Mouse (Mus musculus) cerebellum, adult (tissue): Measurements from ENCODE around the gene Ptprt.

Experiments
- ATAC-seq: cut with Nextera tagmentation; 2 replicates; pipeline ENCODE4 v1.9.2; 2017; ENCODE audit warnings: mild to moderate bottlenecking, moderate library complexity, mixed read lengths; ENCODE audit not compliant: insufficient number of reproducible peaks, low FRiP score, low TSS enrichment

Ptprt gene

DNA sequence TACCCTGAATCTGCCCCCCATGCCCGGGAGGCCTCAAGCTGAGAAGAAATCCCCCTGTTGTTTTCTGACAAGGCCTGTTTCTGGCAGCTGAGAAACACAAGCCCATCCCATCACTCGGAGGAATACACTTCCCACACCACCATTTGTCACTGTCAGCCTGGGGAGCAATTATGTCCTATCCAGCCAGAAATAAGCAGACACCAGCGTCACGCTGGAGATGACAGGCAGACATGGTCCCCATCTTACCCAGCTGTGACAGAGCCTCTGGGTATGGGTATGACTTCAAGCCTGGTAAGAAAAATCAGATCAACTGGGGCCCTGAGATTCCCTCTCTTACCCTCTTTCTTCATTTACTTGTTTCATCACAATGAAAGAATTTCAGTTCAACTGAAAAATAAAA is 625.3 kb downstream of the Ptprt start:
- no peak for ATAC-seq

DNA sequence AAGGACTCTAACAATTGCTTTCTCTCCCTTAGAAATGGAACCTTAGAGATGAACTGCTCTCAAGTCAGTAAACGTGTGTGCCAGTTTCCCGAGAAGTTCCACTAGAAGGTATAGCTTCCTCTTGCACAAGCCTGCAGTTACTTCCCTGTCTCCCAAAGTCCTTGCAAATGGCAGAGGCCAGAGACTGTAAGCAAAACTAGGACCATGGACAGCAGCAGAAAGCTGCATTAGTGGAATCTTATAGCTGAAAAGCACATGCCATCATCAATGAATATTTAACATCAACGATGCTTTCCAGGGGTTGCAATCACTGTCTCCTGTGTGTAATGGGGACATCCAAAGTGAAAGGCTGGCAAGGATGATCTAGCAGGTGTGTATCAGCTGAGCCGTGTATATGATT is 629.3 kb downstream of the Ptprt start:
- no peak for ATAC-seq

DNA sequence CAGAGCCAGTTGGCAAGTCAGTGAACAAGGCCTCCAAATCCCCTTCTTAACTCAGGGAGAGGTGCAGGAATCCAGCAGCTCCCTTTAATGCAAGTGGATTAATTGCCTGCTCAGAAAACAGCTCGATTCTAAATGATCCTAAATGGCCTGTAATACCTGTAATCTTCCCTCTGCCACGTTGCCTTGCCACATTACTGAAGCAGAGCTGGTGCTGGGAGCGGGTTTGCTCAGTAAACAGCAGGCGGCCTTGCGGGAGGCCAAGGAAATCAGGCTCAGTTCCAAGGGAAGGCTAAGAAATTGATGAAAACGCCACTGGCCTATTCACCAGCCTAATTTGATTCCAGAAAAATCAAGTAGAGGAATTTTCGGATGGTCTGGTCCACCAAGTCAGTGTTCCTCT is 659.9 kb downstream of the Ptprt start:
- ATAC-seq: peak; percentile 64

DNA sequence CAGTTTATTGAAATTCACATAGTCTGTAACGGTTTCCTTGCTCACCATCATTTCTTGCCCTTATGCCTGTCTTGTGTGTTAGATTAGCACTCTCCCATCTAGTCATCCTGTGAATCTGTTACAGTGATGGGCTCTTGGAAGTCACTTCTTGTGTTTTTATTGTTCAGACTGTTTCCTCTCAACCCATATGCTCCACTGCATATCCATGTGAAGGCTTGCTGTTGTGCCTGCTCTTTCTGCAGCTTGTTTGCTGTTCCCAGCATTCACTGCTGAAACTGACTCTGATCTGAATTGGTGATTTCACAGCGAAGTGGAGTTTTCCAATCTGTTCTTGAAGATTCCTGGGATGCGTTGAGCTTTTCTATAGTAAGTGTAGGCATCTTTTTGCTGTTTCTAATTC is 678.6 kb downstream of the Ptprt start:
- no peak for ATAC-seq

DNA sequence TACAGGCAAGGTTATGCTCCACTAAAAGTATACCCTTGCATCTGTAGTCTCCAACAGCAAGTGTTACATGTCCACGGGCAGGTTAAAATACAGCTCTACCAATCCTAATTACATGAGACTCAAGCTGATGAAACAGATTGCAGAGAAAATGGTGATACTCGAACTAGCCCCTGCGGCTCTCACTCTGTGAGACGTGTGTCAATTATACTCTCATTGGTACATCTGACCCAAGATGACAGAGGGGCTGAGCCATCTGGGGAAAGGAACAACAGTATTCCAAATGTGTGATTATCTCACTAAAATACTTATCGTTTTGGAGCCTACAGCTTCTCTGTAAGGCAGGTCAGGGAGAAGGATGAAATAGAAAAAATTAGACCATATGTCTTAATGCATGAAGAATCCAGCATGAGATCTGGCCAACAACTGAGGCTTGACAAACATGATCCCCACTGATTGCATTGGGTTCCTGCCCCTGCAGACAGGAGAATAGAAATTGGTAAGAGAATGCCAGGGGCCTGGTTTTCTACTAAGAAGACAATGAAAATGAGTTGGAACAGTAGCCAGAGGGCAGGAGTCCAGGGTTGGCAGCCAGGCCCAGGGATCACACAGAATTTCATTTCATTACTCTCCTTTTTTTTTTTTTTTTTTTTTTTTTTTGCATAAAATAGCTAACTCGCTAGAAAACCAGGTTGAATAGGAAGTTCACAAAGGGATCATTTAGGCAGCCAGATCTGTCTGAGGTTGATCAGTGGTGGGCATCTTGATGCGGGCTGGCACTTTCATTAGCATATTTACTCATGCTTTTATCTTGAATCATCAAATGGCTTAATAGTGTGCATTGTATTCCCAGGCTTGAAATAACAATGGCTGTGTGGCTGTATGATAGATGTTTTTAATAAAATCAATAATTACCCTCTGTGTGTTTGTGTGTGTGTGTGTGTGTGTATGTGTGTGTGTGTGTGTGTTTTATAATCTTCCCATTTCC is 699.5 kb downstream of the Ptprt start:
- ATAC-seq: peak; percentile 94

DNA sequence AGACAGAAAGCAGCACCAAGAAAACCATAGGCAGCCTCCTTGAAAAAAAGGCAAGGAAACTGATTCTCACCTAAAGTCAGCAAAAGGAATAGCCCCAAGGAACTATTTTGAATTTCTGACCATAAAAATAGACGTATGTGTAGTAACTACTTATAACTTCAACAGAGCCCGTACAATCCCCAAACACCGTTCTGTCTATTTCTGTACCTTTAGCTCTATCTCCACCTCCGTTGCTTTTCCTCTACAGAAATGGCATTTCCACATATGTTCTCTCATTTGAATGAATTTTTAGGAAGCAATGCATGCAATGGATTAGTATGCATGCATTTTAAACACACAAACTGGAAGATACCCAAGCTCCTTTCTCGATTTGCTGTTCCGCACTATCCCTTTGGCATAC is 715.5 kb downstream of the Ptprt start:
- no peak for ATAC-seq

DNA sequence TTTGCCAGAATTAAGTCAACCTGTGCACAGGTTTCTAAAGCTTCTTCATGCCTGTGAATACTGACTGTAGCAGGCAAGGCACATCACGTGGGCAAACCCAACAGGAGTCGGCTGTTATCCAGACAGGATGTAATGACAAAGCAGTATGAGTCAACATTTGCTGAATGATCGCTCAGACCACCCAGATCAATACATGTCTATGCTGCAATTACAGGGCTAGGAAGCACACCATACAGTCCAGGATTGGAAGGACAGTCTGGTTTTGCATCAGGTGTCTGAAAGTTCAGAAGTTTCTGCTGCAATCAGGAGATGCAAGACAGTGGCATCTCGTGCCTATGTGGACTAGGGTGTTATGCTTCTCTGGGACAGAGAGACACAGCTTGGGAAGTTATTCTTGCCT is 716.3 kb downstream of the Ptprt start:
- ATAC-seq: no peak

DNA sequence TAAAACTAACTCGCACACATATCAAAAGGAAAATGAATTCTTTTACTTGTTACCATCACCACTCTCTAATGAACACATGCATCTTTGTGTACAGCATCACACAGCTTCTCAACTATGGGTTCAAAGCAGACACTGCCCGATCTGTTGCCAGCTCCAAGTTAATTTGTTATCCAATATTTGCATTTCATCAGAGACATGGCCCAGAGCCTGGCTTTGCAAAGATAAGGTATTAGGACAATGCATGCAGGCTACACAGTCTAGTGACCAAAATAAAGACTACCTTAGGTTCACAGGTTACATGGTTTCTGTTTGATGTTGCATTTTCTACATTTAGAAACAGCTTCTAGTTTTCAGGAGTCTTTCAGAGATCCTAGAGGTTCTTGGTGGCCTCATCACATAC is 719.0 kb downstream of the Ptprt start:
- ATAC-seq: no peak

DNA sequence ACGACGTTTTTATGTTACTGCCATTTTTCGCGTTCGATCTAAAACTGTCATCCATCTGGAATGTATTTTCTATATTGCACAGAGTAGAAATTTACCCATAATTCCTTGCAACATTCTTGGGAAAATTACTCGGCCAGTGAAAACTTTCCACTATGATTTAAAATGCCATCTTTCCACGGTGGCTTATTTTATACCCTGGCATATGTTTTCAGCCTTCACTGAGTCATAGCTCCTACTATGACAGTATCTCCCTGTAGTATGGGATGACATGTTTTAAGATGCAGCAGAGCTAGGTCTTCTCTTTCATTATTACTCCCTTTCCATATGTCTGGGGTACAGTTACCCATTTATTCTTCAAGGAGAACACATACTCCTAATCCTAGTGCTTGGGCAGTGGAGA is 753.7 kb downstream of the Ptprt start:
- ATAC-seq: no peak

DNA sequence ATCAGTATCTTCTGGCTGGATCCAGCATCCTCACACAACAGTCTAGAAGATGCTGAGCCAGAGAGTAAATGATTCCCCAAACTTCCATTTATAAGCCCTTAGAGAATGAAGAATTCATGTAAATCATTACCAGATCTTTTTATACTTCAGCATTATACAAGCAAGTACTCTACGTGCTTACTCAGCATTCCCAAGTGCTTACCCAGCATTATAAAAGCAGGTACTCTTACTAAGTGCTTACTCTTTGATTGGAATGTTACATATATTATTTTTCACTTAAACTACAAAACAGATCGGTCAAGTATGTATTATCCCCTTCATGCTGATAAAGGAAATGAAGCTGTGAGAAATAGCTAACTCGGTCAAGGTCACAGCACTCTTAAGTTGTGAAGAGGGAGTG is 758.8 kb downstream of the Ptprt start:
- no peak for ATAC-seq

DNA sequence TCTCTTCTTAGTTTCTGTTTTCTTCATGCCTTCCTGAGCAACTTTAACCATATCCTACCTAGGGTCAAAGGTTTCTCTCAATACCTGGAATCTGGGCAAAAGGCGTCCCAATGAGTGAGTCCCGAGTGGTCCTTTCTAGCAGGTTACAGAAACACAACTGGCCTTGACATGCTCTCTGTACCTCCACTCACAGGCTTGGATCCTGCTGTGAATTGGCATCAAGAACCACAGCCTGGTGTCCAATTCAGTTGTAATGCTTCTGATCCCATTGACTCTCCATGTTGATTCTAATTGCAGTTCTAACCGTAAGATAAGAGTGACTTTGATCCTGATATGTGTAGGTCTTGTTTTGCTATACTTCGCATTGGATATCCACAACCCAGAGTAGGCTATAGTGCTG is 776.5 kb downstream of the Ptprt start:
- ATAC-seq: no peak

DNA sequence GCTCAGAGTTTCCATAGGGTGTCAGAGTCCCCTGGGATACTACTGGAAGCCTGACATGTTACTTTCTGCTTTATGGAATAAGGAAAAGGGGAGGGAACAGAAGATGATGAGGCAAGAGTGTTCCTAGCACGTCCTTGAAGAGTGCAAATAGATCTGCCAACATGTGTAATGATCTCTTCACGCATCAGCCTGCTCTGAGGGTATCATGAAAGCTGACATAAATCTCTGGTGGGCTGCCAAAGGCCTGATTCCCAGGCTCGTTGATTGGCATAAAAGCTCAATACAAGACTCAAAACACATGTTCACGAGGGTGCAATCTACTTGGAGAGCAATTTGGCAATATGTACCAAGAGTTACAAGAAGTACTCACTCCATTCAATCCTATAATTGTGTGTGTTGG is 778.4 kb downstream of the Ptprt start:
- ATAC-seq: no peak

DNA sequence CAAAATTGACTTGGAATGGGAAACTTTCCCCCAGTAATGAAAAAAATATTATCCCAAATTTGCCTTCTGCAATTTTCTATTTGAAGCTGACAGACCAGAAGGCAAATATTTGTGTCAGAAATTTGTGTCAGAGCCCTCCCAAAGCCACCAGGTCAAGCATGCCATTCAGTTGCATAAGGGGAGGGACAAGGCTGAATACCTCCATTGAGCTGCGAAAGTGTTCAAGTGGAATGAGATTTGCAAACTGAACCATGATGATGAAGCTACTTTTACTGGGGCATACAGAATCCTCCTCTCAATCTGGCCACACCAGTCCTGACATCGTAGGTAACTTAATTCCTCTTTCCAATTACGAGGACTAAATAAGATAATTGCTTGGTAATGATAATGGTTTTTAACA is 780.0 kb downstream of the Ptprt start:
- no peak for ATAC-seq

DNA sequence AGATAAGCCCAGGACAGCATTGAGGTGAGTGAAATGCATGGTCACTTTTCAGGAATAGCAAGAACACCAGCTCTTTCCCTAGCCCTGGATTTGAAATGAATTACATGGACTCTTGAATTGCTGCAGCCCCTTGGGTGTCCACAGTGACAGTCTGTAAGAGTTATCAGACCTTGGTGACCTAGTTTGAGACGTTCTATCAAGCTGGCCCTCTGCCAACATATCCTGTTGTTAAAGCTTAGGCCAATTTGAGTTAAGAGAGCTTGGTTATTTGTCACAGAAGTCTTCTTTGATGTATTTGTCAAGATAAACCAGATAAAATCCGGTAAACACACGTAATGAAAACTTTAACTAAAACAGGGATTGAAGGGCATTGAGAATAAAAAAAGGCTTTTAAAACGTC is 795.7 kb downstream of the Ptprt start:
- no peak for ATAC-seq

DNA sequence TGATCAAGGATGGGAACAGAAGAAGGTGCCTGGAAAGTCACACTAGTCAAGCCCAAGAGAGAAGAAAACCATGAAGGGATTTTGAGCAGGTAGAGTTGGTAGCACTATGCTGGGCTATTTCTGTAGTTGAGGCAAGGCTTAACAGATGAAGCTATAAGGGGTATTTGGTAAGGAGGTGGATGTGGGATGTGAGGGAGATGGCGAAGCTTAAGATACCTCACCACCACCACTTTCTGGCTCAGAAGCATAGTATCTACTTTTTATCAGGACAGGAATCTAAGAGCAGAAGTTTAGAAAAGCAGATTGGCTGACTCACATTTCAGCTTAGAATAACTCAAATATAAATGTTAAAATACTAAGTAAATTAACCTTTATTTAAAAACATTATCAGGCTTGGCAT is 802.1 kb downstream of the Ptprt start:
- ATAC-seq: no peak

DNA sequence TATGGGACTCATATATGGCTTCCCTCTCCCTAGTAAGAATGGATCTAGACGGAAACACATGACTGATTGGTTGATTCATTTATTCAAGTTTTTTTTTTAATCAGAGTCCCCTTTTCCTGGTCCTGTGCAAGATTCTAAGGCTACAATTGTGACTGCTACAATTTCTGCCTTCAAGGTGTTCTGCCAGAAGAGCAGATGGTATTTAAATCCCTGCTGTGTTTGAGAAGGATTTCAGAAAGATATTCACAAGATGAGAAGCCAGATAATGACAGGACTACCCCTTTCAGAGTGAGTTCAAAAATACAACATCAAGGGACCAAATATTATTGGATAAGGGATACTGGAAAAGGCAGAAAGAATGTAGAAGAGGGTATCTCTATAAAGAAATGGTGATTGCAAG is 802.6 kb downstream of the Ptprt start:
- peak; percentile 31; the same call in 1 of the 2 replicates for ATAC-seq

DNA sequence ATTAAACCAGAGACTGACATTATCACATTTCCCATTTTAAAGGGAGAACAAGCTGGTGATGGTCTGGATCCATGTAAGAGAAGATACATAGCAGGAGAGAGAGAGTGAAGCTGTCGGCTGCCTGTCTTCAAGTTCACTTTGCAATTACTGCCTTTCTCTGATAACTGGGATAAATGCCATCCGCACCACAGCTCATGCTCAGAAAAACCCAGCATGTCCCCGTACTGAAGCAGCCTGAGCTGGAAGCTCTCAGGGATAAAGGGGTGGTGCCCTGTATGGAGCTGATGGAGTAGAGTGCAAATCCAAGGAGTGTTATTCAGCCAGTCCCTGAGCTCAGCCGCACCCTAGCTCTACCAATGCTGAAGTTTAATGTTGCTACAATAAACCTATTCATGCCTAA is 825.9 kb downstream of the Ptprt start:
- no peak; the same call in 1 of the 2 replicates for ATAC-seq

DNA sequence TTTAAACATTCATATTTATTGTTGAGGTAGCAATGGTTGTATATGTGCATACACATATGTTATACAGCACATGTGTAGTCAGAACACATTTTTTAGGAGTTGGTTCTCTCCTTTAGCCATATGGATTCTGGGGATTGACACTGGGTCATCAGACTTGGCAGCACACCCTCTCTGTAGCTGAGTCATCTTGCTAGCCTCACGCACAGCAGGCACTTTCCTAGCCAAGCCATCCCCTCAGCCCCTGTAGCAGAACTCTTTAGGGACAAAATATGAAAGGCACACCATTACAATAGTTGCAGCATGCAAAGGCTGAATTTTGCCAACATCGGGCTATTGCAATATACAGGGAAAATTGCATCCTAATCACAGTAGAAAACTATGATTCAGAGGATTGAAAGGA is 827.1 kb downstream of the Ptprt start:
- ATAC-seq: no peak

DNA sequence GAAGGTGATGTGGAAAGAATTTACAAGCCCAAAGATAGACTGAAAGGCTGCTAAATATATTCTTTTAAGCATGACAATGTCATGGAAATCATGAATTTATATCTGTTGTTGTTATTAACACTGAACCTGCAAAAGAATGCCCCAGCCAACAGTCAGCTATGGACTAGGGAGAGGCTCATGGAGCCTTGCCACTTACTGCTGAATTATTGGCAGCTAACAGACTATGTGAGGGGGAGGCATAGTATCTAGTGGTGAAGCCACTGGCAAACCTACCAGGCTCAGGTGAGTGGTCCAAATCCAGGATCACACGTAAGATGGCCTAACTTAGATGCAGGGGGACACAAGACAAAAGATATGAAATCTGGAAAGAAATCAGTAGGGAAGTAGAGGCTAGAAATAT is 847.6 kb downstream of the Ptprt start:
- ATAC-seq: no peak

DNA sequence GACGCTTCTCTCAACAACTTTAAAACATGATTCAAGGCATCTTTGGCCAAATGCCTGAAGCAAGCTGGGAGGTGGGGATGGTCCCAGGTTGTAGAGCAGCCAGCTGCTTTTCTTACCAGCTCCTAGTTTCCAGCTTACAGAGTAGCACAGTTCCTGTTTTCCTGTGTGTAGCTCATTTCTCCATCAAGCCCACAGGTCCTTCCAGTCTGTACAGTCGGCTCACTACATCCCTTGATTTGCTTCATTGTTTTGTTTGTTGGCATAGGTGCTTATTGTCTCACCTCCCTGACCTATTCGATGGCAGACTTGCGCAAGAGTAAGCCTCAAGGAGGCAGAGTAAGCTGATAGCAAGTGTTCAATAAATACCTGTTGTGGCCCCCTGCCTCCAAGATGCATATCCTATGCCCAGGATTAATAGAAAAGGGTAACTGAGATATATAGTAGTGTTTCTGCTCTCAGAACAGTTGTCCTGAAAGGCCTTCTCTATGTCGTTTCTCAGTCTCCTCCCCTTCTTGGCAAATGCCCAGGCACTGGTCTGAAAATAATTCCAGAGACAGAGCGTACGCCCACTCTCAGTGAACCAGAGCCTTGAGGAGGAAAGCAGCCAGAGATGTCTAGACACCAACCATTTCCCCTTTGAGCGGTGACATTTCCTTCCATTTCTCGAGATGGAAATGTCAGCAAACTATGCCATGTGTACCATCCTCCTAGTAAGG is 852.7 kb downstream of the Ptprt start:
- ATAC-seq: no peak

DNA sequence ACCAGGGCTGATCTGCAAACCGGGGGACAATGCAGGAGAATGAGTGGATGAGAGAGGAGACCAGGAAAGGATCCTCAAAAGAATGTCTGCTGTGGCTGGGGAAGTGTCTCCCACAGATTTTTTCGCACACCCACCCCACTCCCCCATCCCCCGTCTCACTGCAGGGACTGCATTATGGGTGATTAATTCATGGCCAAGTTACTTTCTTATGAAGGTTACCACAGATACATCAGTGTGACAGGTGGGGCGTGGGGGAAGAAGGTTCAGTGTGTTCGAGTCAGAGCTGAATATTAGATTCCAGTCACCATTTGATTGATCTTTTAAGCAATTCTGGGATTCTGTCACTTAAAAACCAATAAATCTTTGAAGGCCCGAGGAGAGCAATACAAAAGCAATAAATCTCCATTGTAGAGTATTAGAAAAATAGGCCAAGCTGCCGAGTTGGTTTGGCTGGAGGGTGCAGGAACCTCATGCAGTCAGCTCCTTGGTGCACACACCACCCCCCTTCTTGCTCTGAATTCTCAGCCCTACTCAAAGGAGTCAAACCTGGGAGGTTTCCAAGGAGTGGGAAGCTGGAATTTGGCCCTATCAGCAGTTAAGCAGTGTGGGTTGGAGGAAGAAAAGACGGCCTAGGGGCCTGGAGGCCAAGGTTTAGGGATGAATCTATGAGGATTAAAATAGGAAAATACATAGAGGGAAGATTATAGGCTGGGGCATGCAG is 854.5 kb downstream of the Ptprt start:
- ATAC-seq: no peak
